Mouse (Mus musculus) limb, embryonic 15.5 days (tissue): ENCODE results near the gene Olfr406. TPM values are rescaled to one million over a fixed set of nuclear protein-coding genes. Genes with fewer than 3 reads are reported as not detected.

Experiments
- ATAC-seq: fragments of 200-750 bp; cut with Nextera tagmentation; 2 replicates; pipeline ENCODE4 v1.8.0; 2017; ENCODE audit warnings: low read depth, moderate TSS enrichment; ENCODE audit not compliant: insufficient number of reproducible peaks, low FRiP score, low TSS enrichment
- H3K27ac ChIP-seq: fragments of 300-500 bp; sonication (generic); 2 replicates; pipeline ENCODE4 v1.5.1; 2015; ENCODE audit warnings: moderate library complexity, mild to moderate bottlenecking, inconsistent platforms
- H3K27me3 ChIP-seq: fragments of 300-500 bp; sonication (generic); 2 replicates; pipeline ENCODE4 v1.6.1; 2015; ENCODE audit warnings: inconsistent platforms
- H3K36me3 ChIP-seq: fragments of 300-500 bp; sonication (generic); 2 replicates; pipeline ENCODE4 v1.6.1; 2015; ENCODE audit warnings: inconsistent platforms
- H3K4me1 ChIP-seq: fragments of 300-500 bp; sonication (generic); 2 replicates; pipeline ENCODE4 v1.6.1; 2015; ENCODE audit warnings: inconsistent platforms
- H3K4me2 ChIP-seq: fragments of 300-500 bp; sonication (generic); 2 replicates; pipeline ENCODE4 v1.6.1; 2015; ENCODE audit warnings: mild to moderate bottlenecking, inconsistent platforms
- H3K4me3 ChIP-seq: fragments of 300-500 bp; sonication (generic); 2 replicates; pipeline ENCODE4 v1.5.1; 2015; ENCODE audit warnings: mild to moderate bottlenecking, inconsistent platforms
- H3K9ac ChIP-seq: fragments of 300-500 bp; sonication (generic); 2 replicates; pipeline ENCODE4 v1.6.1; 2015; ENCODE audit warnings: inconsistent platforms
- H3K9me3 ChIP-seq: fragments of 300-500 bp; sonication (generic); 2 replicates; pipeline ENCODE4 v1.6.1; 2016; ENCODE audit warnings: inconsistent platforms
- WGBS: fragments of 180-500 bp; shearing (Covaris S2); methylation state at CpG from one replicate; pipeline ENCODE4 v1.1.7; 2015; 5-methylcytosine and 5-hydroxymethylcytosine counted together
- polyA plus RNA-seq: library from polyadenylated mRNA; unstranded; fragments of >200 nt; fragmentation: Nextera tagmentation; extraction: Ambion mirVana; gene quantifications from 2 replicates; pipeline ENCODE4 v1.2.1, GENCODE M21; 2015

Gene Olfr406
- polyA plus RNA-seq: not detected in 2 replicates

DNA sequence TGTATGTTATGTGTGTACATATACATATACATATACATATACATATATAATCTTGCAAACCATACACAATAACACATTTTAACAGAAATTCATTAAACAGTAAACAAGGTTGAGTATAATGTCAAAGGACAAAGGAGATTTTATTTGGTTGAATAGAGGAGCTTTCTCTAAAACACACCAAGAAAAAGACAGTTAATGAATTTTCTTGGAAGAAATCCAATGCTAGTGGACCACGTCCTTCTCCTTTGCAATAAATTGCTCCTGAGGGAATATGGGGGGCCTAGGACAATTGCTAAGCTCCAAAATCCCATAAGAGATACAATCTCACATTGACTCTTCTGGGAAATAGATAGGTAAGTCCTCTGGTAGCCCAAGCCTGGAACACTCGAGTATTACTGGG, at the start of gene Olfr406:
Olfr406 (plus strand) TSS at position 301 of the 400 bp plus-strand sequence.
- Histone ChIP-seq H3K4me2 (no peak within 1 kb of the TSS), H3K27ac (no peak within 1 kb of the TSS), H3K9me3 (no peaks in the 10 kb centered on the region), H3K27me3 (no peaks in the 10 kb centered on the region), H3K4me3 (no peak within 1 kb of the TSS), H3K9ac (no peak within 1 kb of the TSS), H3K4me1 (no peaks in the 10 kb centered on the region), H3K36me3 (no peaks in the 10 kb centered on the region)
- ATAC-seq: no peak
- 41% methylated on average over 2 of the region's 2 CpGs for WGBS

DNA sequence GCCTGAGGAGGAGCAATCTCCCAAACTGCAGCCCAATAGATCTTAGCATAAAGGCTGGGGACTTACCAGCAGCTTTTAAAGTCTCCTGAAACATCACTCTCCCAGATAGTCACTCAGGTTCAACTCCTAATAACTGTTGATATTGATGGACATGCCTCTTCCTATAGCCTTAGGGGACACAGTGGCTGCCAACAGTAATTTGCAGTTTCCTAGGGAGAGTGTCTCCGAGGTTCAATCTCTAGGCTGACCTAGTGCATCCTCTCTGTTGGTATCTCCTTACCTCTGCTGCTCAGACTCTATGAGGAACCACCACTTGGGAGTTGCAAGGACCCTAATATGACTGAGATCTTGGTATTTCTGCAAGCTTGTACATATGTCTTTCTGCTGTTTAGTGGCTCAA, 48.3 kb upstream of the Olfr406 start, which contains the start of gene Olfr43:
Olfr43 (minus strand) TSS at position 101 of the 400 bp plus-strand sequence.
- no peaks in the 10 kb centered on the region for H3K27me3 ChIP-seq
- H3K4me2 ChIP-seq: no peak within 1 kb of the TSS
- H3K9ac ChIP-seq: no peak within 1 kb of the TSS
- H3K9me3 ChIP-seq: no peaks in the 10 kb centered on the region
- 42% methylated on average over 1 of the region's 1 CpGs for WGBS
- no peaks in the 10 kb centered on the region for H3K4me1 ChIP-seq
- H3K36me3 ChIP-seq: no peaks in the 10 kb centered on the region
- H3K4me3 ChIP-seq: no peak within 1 kb of the TSS
- H3K27ac ChIP-seq: no peak within 1 kb of the TSS
- ATAC-seq: no peak

DNA sequence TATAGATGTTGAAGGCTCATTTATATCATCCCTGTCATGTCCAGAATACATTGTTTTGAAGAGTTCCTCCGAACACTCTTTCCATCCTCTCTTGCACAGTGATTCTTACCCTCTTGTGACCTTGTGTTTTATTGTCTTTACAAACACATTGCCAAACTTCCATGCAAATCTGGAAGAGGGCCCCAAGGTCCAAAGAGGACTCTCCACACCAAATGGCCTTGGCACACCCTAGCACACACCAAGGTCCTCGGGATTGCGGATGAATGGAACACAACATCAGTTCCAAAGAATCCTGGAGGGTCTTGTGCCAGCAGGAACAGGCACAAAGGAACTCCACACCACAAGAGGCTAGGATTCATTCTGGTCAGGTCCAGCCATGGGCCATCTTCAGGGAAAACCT, 18.4 kb upstream of the Olfr406 start:
- Histone ChIP-seq H3K4me1 (no peaks in the 10 kb centered on the region), H3K27ac (no peak overlapping the region), H3K4me3 (no peak overlapping the region), H3K9me3 (no peaks in the 10 kb centered on the region), H3K9ac (no peak overlapping the region), H3K27me3 (no peaks in the 10 kb centered on the region), H3K4me2 (no peak overlapping the region), H3K36me3 (no peaks in the 10 kb centered on the region)
- no peak for ATAC-seq
- WGBS: 85% methylated on average over 3 of the region's 3 CpGs

DNA sequence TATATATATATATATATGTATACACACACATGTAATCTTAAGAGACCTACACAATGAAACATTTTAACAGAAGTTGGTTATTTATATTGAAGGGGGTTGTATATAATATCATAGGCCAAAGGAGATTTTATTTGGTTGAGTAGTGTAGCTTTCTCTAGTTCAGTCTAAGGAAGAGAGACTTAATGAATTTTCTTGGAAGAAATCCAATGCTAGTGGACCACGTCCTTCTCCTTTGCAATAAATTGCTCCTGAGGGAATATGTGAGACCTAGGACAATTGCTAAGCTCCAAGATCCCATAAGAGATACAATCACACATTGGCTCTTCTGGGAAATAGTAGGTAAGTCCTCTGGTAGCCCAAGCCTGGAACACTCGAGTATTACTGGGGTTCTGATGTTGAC, 23.8 kb downstream of the Olfr406 start, which contains the start of gene Olfr59:
Olfr59 (plus strand) TSS at position 301 of the 400 bp plus-strand sequence.
- ATAC-seq: no peak
- no peaks in the 10 kb centered on the region for H3K9me3 ChIP-seq
- WGBS: 56% methylated on average over 2 of the region's 2 CpGs
- H3K36me3 ChIP-seq: no peaks in the 10 kb centered on the region
- H3K4me3 ChIP-seq: no peak within 1 kb of the TSS
- H3K27me3 ChIP-seq: no peaks in the 10 kb centered on the region
- H3K4me2 ChIP-seq: no peak within 1 kb of the TSS
- no peak within 1 kb of the TSS for H3K27ac ChIP-seq
- H3K9ac ChIP-seq: no peak within 1 kb of the TSS
- H3K4me1 ChIP-seq: no peaks in the 10 kb centered on the region

DNA sequence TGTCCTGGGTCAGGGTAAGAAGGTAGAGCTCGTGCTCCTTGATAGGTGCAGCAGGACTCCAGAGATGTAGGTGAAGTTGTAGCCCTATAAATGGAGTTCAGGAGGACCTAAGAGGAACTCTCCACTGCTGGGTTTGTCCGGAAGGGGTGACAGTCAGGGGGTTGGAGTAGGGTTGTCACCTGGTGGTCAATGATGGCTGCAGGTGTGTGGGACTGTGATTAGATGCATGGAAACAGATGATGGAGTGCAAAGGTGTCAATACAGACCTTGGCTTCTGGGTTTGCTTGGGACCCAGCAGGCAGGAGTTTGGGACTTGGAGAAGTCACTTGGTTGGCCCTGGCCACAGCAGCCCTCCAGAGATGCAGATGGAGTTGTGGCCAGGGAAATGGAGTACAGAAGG, 27.6 kb downstream of the Olfr406 start:
- H3K9ac ChIP-seq: no peak overlapping the region
- H3K4me1 ChIP-seq: no peaks in the 10 kb centered on the region
- H3K27me3 ChIP-seq: no peaks in the 10 kb centered on the region
- H3K9me3 ChIP-seq: no peaks in the 10 kb centered on the region
- no peak overlapping the region for H3K4me3 ChIP-seq
- no peak overlapping the region for H3K4me2 ChIP-seq
- no peak for ATAC-seq
- no peaks in the 10 kb centered on the region for H3K36me3 ChIP-seq
- H3K27ac ChIP-seq: no peak overlapping the region
- WGBS: 80% methylated on average over 2 of the region's 2 CpGs

Other genes starting within 250 kb of the Olfr406 start
- gene Olfr139, start 203.3 kb upstream of the Olfr406 start, polyA plus RNA-seq: not detected in 2 replicates
- not detected in 2 replicates for gene Olfr399, start 203.2 kb upstream of the Olfr406 start, polyA plus RNA-seq
- gene Zfp616, start 189.9 kb upstream of the Olfr406 start, polyA plus RNA-seq: not detected in 2 replicates
- not detected in 2 replicates for gene Olfr401, start 146.1 kb upstream of the Olfr406 start, polyA plus RNA-seq
- gene Olfr402, start 106.3 kb upstream of the Olfr406 start, polyA plus RNA-seq: not detected in 2 replicates
- not detected in 2 replicates for gene Olfr403, start 73.6 kb upstream of the Olfr406 start, polyA plus RNA-seq
- gene Olfr43, start 48.4 kb upstream of the Olfr406 start, polyA plus RNA-seq: not detected in 2 replicates
- gene Olfr59, start 23.9 kb downstream of the Olfr406 start, polyA plus RNA-seq: not detected in 2 replicates
- not detected in 2 replicates for gene Olfr410, start 78.2 kb downstream of the Olfr406 start, polyA plus RNA-seq
- gene Olfr411, start 92.8 kb downstream of the Olfr406 start, polyA plus RNA-seq: not detected in 2 replicates
- not detected in 2 replicates for gene Olfr412, start 102.3 kb downstream of the Olfr406 start, polyA plus RNA-seq